Mouse (Mus musculus): ENCODE results near the gene Nrcam. TPM values are rescaled to one million over a fixed set of nuclear protein-coding genes. Genes with fewer than 3 reads are reported as not detected.
A peak's percentile ranks its signal among the peaks of the same experiment; 100 is the strongest.
"Not testable (repeated sequence)": the region's sequence is repeated elsewhere in the genome, so short reads cannot be mapped to it uniquely, and the experiment has no call there.

The Nrcam gene
- total RNA-seq (2021): under 1 TPM; 0.25 to 0.67 TPM

DNA sequence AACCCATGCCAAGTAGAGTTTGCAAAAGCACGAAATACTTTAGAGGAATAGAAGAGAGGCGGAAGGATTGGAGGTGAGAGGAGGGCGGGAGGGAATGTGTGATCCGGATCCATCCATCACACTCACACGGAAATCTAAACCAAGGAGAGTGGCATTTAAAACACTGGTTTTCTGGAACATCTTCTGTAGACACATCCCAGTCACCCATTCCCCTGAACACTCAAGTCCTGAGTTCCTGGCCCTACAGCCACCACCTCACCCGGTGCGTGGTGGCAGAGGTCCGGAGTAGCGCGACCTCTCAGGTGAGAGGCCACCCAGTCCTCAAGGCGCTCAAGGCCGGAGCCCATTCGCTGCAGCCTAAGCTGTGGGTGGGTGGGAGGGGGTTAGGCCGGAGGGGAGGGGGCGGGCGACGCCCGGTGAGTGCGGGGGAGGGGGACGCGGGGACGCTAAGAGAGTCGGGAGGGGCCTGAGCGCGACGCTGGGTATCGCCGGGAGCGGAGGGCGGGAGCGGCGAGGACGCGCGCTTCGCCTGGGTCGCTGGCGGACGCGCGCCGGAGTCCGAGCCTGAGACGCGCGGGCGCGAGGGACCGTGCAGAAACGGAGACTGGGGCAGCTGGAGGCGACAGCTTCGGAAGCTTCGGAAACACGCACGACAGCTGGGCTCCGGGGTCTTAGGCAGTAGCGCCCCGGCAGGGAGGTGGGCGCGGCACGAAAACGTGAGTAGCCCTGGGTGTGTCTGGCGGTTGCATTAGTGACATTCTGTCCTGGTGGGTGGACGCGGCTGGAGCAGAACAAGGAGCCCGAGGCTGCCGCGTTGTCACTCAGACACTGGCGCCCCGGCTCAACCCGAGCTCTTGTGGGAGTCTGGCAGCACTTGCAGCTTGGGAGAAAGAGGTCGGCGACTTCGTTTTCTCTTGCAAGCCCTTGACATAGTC lies at the start of gene Nrcam:
Nrcam (plus strand) TSS at position 505 of the 935 bp plus-strand sequence.
- DNase-seq: peak; percentile 38 to 43
- intact Hi-C loops (cut with DNase I): no loop called here

- intact Hi-C loops (cut with DNase I); DNase-seq: not testable (repeated sequence)
Observed at GRCm38 (mm10) chr12:44280147-44280546, 48.5 kb upstream of the Nrcam start.

GRCm38 (mm10) chr12:44281534-44281933 lies 47.2 kb upstream of the Nrcam start:
- DNase-seq: no peak
- intact Hi-C loops (cut with DNase I): no loop called here

- peak; percentile 9 to 16 for DNase-seq
- intact Hi-C loops (cut with DNase I): no loop called here
Observed at GRCm38 (mm10) chr12:44283378-44283777, 45.3 kb upstream of the Nrcam start.

- no peak for DNase-seq
- intact Hi-C loops (cut with DNase I): no loop called here
Observed at GRCm38 (mm10) chr12:44286992-44287391, 41.7 kb upstream of the Nrcam start.

DNA sequence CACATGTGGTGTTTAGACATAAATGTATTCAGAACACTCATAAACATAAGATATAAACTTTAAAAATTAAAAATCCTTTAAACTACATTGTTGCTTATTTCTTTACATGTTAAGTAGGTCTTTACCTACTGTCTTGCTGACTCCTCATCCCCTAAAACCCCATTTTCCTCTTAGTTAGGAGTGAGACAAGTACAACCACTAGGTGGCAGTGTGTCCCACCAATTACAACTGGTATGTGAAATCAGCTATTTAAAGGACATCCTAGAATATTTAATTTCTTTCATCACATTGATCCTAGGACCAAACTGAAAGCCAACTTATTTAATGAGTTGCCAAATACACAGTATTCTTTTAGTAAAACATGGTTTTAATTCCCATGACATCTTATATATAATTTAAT lies 36.4 kb upstream of the Nrcam start:
- peak; percentile 50 to 78 for DNase-seq
- intact Hi-C loops (cut with DNase I): loop anchor here (2.0 kb wide), 1 partner anchor 257 kb away; no protein-coding TSS in a partner anchor

- intact Hi-C loops (cut with DNase I): no loop called here
- DNase-seq: no peak
Observed at GRCm38 (mm10) chr12:44300793-44301192, 27.9 kb upstream of the Nrcam start.

- no peak for DNase-seq
- intact Hi-C loops (cut with DNase I): no loop called here
Observed at GRCm38 (mm10) chr12:44304012-44304411, 24.7 kb upstream of the Nrcam start.

- intact Hi-C loops (cut with DNase I): no loop called here
- DNase-seq: no peak
Observed at GRCm38 (mm10) chr12:44304869-44305268, 23.8 kb upstream of the Nrcam start.

DNA sequence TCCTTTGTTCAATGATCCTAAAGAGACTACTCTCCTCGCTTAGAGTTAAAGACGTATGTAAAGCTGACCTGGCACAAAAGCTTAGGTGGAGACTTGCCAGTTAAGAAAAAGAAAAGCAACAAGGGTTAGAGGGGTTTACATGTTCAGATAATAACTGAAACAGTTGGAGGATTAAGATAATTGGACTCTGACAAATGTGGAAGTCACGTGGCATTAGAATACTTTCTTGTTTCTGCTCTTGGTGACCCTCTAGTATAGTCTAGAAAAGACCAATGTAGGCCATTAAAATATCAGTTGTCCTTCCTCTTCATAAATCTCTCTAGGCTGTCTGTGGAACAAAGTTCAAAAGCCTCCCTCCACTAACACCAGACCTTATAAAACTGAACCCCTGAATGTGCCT lies 20.5 kb upstream of the Nrcam start:
- intact Hi-C loops (cut with DNase I): no loop called here

DNA sequence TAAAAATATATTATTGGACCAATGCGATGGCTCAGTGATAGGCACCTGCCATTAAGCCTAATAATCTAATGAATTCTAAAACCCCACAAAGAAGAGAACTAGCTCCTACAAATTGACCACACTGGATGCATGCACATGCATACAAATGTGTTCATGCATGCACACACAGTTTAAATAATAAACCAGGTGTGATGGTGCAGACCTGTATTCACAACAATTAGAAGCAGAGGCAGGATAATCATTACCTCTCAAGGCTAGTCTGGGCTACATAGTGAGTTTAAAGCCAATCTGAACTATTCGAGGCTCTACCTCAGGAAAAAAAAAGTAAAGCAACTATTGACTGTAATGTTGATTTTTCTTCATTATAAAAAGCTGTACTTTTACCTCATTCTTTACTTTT lies 13.5 kb upstream of the Nrcam start:
- intact Hi-C loops (cut with DNase I): no loop called here
- DNase-seq: no peak

More for the DNA sequence above, 20.5 kb upstream of the Nrcam start:
- no peak for DNase-seq

DNA sequence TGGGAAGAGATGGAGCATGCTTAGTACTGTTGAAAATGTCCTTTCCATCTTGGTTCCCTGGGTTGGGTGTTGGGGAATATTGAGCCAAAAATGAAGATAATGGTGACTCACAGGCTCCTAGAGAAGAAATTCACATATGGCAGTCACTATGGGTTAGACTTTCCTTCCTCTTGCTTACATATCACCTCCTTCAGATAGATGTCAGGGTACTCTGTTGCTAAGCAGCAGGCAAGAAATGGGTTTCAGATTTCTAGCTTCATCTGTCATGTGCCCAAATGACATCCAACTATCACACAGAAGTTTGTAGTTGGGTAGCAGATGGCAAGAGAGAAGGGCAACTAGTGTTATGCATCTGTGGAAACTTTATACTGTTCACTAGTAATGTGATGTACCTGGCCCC lies 3.6 kb upstream of the Nrcam start:
- intact Hi-C loops (cut with DNase I): no loop called here

GRCm38 (mm10) chr12:44327452-44327851 lies 1.2 kb upstream of the Nrcam start:
- intact Hi-C loops (cut with DNase I): no loop called here
- no peak for DNase-seq

More for the DNA sequence above, 3.6 kb upstream of the Nrcam start:
- DNase-seq: no peak

DNA sequence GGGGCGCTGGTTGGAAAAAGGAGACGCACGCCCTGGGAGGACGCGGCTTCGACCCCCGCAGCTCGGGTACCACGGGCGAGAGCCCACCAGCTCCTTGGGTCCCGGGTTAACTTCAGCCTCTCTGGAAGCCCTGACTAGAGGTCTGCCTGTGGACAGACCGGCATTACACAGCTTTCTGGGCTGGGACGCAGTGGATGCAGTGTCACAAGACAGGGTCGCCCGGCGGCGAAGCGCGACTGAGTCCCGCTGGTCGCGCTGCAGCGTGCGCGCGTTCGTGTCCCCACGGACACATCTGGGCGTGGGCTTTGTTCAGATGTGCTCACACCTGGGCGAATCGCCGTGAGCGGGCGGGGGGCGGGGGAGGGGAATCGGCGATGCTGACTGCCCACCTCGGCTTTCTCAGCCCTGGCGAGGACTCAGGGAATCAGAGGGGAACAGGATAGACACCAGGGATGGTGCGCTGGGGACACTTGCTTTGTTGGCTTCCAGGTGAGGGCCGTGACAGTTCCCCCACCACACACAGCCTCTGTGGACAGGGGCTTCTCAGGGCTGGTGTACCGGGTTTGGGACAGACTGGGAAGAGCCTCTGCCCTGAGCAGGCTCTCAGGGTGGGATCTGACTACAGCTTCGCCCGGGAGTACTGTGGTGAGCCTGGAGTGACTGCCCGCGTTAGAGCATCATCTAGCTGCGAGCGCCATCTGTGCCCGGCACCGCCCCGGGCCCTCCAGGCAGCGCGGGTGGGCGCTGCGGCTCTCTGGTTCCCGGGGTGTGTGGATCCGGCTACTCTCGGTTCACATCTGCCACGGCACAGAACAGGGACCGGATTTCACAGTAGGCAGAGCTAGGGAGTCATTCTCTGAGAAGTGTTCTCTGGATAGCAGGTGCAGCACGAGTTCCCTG lies 881 bp downstream of the Nrcam start:
- no peak for DNase-seq

GRCm38 (mm10) chr12:44330216-44330719 lies 1.6 kb downstream of the Nrcam start:
- DNase-seq: no peak
- intact Hi-C loops (cut with DNase I): no loop called here

More for the DNA sequence above, 881 bp downstream of the Nrcam start:
- intact Hi-C loops (cut with DNase I): no loop called here

- intact Hi-C loops (cut with DNase I): no loop called here
- DNase-seq: no peak
Observed at GRCm38 (mm10) chr12:44337136-44337640, 8.5 kb downstream of the Nrcam start.

DNA sequence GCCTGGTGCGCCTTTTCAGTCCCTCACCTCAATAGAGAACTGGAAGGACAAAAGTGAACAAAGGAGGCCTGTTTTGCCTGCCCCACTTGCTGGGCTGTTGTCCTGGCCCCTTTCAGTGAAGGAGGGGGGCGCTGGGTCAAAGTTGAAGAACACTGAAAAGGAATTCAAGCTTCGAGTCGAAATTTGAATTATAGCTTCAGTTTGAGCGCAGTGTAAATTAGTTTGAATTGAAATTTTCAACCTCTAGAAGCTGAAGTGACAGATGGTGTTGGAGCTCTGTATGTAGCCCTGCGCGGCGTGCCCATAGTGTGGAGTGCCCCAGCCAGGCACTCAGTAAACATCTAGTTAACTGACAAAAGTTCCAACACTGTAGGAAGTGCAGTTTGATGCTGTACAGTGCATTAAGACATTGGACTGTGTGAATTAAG lies 9.5 kb downstream of the Nrcam start:
- DNase-seq: no peak
- intact Hi-C loops (cut with DNase I): no loop called here

- no peak for DNase-seq
- intact Hi-C loops (cut with DNase I): no loop called here
Observed at GRCm38 (mm10) chr12:44344075-44344474, 15.4 kb downstream of the Nrcam start.

- intact Hi-C loops (cut with DNase I): no loop called here
- DNase-seq: no peak
Observed at GRCm38 (mm10) chr12:44345251-44345650, 16.6 kb downstream of the Nrcam start.

DNA sequence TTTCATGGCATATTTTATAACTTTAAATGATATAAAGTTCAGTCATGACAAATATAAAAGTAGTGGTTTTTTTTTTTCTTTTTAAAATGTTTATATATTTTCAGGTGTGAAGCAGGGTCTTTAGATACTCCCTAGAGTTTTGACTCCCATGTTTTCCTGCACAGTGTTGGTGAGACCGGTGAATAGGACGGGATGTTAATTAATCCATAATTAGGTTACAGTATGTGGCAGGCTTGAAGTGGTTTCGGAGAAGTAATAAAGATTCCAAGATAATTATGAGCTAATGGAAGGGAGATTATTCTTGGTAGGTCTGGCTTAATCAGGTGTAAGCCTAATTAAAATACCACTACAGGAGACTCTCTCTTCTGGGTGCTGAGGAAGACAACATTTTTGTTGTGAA lies 17.5 kb downstream of the Nrcam start:
- intact Hi-C loops (cut with DNase I): no loop called here
- DNase-seq: no peak

DNA sequence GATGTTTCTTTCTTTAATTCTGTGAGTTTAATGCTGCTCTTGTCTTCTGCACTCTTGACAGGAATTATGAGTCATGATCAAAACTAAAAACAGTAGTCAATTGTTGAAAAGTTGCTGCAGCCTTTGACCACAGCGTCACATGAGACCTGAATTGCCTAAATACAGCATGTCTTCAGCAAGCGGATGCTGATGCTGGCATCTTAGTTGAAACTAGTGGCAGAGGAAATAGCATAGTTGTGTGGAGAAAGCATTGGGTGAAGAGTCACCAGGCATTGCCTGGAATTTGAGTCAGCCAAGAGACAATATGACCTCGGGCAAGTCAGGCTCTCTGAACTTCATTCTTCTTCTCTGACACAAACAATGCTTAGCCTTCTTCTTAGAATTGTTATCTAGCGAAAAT lies 26.4 kb downstream of the Nrcam start:
- no peak for DNase-seq
- intact Hi-C loops (cut with DNase I): no loop called here

All from heart, postnatal 10 days (tissue).